Mouse (Mus musculus) yolk sac, embryonic 10.5 days (tissue): ENCODE measurements around the gene Mgp.

ENCODE experiments used
- DNase-seq: peaks from one replicate; pipeline ENCODE4 v3.0.0-alpha.2; 2017; ENCODE audit warnings: low spot score

Mgp gene

DNA sequence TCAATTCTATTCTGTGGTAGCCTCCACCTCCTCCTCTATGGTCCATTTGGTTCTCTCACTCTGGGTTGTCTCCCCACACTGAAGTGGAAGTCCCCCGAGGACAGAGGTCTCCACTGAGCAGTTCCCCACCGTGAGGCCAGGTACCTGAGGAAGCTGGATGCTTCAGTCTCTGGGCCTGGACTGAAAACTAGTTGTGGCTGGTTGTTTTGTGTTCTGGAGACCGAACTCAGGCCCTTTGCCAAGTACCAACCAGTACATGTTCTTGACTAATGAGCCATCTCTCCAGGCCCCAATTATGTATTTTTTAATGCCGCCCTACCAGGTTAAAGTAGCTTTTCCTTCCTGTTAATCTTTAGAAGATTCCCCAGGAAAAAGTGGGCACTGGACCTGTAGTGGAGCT, 23.3 kb downstream of the Mgp start:
- no peak for DNase-seq

DNA sequence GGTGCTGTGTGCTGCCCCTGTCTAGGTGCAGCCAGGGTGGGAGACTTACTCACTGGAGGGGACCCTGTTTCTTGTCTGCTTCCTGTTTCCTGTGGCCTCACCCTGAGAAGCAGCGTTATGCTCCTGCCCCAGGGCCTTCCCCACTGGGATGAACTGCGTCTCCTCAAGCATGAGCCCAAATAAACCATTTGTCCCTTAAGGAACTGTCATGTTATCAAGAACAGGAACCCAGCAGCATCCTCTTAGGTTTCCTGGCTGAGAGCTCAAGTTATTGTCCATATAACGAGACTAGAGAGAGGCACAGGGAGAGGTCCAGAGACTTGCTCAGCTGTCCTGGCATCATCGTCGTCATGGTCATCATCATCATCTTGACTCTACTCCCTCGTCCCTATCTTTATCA, 25.4 kb downstream of the Mgp start:
- no peak for DNase-seq

DNA sequence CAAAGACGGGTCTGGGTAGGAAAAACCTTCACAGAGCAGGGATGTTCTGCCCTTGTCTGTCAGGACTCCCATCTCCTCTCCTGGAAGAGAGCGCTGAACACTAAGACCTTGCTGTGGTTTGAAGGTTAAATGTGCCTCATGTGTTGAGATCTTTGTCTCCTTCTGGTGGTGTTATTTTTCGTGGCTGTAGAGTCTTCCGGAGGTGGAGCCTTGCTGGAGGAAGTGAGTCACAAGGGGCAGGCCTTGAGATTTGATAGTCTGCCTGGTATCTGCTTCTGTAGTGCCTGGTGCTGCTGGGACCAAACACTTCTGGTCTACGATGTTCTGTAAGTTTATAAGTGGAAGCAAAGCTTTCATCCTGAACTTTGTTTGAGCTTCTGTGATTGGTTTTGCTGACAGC, 26.7 kb downstream of the Mgp start:
- DNase-seq: no peak

DNA sequence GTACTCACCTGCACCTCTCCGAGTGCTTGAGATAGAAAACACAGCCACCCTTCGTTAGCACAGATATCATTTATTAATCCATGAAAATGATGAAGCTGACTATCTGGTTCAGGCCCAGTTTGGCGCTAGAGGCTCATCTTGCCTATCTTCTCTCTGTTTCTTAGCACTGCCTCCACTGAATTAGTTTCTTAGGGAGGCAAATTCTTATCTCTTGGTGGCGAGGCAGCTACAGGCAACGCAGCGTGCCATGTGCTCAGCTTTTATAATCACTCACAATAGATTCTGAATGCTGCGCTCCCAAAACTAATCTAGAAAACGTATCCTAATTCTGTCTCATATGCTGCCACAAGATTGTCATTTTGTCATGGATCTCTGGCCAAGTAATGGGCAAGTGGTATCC, 27.2 kb downstream of the Mgp start:
- no peak for DNase-seq

DNA sequence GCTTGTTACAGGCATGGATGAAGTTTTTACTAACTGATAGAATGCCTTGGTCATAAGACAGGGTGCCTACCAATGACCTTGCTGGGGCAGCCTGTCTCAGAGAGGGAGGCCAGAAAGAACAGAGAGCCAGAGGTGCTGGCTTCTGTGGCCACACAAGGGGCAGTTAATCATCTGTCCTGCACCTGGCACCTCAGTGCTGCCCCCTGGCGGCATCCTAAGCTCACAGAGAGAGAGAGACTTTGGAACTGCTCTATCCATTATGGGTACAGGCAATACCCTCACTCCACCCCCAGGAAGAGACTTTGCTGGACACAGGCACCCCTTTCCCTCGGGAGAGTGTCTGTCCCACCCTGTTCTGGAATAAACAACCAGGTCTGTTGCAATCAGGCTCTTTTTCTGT, 27.8 kb downstream of the Mgp start:
- DNase-seq: peak; percentile 27

DNA sequence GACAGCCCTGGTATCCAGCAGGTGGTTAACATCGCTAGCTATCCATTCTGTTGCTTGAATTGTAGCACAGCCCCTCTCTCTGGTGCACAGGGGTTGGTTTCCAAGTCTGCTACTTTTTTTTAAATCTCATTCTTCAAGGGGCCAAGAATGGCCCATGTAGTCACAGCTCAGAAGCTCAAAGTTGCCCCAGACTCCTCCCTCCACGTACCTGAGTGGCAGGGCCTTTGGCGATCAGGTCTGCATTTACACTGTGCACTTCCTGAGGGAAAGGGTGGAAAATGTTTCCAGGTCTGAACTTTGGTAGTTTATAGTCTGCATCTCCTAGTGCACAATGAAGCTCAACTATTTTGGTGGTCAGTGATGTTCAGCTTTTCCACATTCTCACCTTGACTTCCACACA, 28.4 kb downstream of the Mgp start:
- no peak for DNase-seq

DNA sequence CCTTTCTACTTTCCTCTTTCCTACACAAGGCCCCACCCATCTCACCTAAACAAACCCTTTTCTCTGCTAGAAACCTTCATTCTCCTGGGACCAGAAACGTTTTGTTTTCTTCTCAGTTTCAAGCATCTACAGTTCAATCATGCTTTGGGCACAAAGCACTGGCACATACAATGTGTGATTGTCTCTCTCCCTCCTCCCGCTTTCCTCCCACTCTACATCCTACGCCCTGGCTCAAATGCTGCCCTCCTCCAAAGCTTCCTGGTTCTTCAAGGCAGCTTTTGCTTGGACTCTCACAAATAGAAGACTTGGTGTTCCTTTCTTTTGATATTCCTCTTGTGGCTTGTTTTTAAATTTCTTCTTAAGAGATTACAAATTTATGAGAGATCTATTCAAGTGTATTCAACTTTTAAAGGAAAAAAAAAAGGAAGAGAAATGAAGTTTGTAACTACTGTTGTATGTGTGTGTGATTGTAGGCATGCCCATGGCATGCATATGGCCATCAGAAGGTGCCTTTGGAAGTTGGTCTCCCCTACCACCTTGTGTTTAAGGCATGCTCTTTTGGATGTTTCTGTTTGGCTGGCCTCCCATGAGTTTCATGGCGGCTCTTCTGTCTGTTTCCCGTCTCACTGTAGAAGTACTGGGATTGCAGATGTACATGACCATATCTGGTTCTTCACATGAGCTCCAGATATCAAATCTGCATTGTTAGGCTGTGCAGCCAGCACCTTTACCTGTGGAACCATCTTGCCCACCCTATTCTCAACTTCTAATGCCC, 29.7 kb downstream of the Mgp start:
- DNase-seq: no peak

DNA sequence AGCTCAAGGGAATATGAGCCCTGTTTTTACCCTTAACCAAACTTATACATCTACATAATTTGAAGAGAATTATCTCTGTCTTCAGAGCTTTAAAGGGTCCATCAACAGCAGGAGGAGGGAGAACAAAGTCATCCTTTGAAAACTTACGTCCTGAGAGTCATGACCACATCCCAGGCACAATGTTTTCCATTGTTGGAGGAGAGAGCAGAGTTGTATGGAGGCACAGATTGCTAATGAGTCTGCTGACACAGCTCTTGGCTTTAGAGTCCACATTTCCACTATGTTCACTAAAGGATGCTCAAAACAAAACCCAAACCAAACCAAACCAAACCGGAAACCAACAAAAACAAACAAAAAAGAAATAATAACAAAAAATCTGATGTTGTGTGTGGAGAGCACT, 30.7 kb downstream of the Mgp start:
- no peak for DNase-seq

DNA sequence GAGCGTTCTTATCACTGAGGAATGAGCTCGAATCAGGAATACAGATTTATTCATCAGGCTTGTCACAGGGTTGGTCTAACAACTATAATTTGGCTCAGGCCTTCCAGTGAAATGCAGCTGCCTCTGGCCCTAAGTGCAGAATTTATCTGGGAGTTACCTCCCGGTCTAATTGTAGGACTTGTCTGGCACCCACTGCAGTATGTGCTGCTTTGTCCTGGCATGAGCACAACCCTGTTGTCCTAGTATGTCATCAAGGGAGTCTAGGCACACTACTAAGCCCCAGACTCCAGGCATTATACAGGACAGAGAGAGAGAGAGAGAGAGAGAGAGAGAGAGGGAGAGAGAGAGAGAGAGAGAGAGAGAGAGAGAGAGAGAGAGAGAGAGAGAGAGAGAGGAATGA, 38.3 kb downstream of the Mgp start:
- DNase-seq: no peak

DNA sequence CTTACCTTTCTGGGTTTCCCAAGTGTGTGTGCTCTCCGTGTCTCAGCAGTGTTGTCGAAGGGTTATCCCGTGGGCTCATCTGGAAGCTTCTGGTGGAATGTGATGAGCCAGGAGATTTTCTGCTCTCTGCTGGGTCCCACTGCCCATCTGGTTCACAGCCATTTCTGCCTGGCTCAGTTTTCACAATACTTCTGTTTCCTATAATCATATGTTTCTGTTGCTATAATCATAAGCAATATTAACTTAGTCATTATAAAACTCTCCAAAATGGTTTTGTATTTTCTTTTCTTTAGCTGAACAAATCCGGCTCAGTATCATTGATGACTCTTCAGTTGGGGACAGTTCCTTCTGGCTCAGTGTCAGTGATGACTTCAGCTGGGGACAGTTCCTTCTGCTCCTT, 40.3 kb downstream of the Mgp start, which contains the start of gene Smco3:
TSS of gene Smco3 (minus strand) at position 101 of the 400 bp plus-strand sequence.
- DNase-seq: no peak

DNA sequence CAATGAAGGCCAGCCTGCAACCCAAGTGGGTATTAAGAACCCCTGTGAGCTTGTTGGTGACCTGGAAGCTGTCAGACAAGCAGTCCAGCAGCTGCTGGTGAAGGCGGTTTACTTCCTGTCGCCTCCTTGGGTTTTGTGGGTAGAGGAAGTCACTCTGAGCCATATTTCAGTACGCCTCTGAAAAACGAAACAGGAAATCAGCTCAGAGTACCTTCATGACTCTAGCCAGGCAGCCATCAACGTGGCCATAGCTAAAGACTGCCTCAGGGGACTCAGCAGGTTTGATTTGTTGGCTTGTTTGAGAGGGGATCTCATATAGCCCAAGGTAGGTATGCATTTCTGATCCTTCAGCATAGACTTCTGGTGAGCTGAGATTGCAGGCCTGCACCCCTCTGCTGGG, 43.9 kb downstream of the Mgp start:
- DNase-seq: no peak

DNA sequence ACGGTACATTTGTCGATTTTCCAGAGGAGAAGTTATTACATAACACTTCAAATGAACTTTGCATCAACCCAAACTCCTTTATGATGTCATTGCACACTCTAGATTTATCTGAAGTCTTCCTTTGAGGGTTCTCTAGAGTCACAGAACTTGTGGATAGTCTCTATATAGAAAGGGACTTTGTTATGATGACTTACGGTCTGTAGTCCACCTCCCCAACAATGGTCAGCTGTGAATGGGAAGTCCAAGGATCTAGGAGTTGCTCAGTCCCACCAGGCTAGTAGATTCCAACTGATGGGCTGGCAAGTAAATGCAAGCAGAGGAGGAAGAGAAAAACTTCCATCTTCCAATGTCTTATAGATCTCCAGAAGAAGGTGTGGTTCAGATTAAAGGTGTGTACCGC, 46.9 kb downstream of the Mgp start:
- DNase-seq: no peak

DNA sequence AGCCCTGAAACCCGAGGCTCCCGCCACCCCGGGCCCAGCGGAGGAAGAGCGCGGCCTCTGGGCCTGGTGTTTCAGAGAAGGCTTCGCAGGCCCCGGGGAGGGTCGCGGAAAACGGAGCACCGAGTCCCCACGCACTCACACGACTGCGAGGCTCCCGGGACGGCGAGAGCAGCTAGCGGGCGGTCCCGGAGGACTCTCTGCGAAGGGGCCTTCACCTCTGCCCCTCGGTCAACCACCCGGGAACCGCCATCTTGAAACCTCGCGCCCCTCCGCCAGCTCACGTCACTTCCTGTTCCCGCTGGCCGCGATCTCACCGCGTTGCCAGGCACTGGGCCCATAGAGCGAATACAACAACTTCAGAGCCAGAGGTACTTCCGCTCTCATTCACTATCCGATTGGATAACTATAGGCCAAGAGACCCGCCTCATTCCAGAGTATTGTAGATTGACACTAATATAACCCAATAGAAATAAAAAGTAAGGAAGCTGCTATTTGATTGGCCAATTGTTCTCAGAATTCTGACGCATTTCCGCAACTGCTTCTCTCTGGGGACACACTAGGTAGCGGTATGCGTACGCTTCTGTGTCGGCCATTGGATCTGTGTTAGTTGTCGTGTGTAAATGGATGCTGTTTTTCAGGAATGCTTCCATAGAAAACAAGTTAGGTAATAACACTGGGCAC, 47.6 kb downstream of the Mgp start, which contains the start of gene Wbp11:
TSS of gene Wbp11 (minus strand) at position 353 of the 681 bp plus-strand sequence.
- peak; percentile 96 for DNase-seq

DNA sequence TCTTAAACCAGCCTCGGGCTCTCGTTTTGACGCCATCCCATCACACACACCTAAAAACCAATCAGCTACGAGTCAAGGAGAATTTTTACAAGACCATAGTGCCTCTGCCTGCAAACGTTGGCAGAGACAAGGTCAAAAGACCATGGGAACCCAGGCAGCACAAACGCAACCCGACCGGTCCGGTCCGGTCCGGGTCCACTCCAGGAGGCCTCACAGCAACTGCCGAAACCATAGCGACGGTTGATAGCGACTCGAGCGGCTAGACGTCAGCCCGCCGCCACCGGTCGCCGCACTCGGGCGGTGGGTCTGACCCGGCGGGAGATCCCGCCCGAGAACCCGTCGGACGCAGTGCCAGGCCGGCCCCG, 48.1 kb downstream of the Mgp start, which contains the start of gene BC049715:
TSS of gene BC049715 (plus strand) at position 111 of the 365 bp plus-strand sequence.
- no peak for DNase-seq

DNA sequence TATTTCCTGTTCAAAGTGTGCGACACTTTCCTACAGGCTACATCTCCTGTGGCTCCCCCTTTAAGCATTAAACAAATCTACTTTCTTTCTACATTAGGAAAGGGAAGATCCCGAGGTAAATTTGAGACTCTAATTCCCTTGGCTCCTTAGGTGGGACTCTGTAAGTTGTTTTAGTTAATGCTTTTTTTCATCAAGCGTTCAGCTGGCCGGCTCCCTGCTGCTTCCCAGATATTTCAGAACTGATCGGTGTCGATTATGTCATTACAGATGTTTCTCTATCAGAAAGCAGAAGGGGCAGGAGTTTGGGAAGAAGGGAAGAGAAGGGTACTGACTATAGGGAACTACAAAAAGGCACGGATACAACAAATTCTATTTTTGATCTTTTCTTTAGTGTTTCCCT, 48.5 kb downstream of the Mgp start:
- no peak for DNase-seq

DNA sequence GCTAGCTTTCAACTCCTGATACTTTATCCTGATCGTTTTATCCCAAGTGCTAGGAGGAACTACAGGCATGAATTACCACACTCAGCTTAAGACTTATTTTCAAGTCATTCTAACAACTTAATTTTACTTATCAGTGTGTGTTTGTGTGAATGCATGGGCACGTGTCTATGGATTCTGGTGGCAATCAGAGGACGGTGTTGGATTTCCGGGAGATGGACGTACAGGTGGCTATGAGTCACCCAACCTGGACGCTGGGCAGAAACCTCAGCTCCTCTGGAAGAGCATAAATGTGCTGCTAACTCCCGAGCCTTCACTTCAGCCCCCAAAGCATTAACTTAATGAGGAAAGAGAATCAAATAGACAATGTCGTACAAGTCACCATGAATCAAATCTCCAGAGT, 50.6 kb downstream of the Mgp start:
- no peak for DNase-seq
